Mouse (Mus musculus): ENCODE measurements around the gene Glmn. TPM values are rescaled to one million over a fixed set of nuclear protein-coding genes. Genes with fewer than 3 reads are reported as not detected.

The Glmn gene
- total and polyA plus RNA-seq, 2 experiments from 2014 or later, result 18.0 to 35.4 TPM

- H3K27me3 ChIP-seq (ENCODE audit: insufficient read depth, low read length), result no peaks in the 10 kb centered on the region
- H3K36me3 ChIP-seq (ENCODE audit: insufficient read depth), result peaks cover 21% of the 10 kb centered on the region
- H3K27ac ChIP-seq (ENCODE audit: low read depth, low read length), result no peak overlapping the region
- WGBS, result 44% methylated on average over 1 of the region's 1 CpGs
- H3K4me3 ChIP-seq (ENCODE audit: low read depth, low read length), result no peak overlapping the region
- no peak for DNase-seq
- no peak overlapping the region for H3K9ac ChIP-seq
- ATAC-seq, result no peak
- TF ChIP-seq CTCF (IDR thresholded peaks at IDR 0.05; ENCODE audit: low read depth), result no peak
- no peaks in the 10 kb centered on the region for H3K9me3 ChIP-seq (ENCODE audit: low read length)
- peaks cover 20% of the 10 kb centered on the region; the same call in 1 of the 2 replicates for H3K4me1 ChIP-seq (ENCODE audit: insufficient read depth)
- H3K4me2 ChIP-seq (ENCODE audit: low read depth), result no peak overlapping the region
Observed at GRCm38 (mm10) chr5:107500741-107501140, 96.9 kb downstream of the Glmn start.

- Histone ChIP-seq H3K36me3 (ENCODE audit: insufficient read depth) (peaks cover 14% of the 10 kb centered on the region), H3K27me3 (ENCODE audit: insufficient read depth, low read length) (no peaks in the 10 kb centered on the region), H3K4me1 (ENCODE audit: insufficient read depth) (peaks cover 20% of the 10 kb centered on the region; the same call in 1 of the 2 replicates), H3K9me3 (ENCODE audit: low read length) (no peaks in the 10 kb centered on the region), H3K27ac (ENCODE audit: low read depth, low read length) (no peak overlapping the region), H3K4me3 (ENCODE audit: low read depth, low read length) (no peak overlapping the region), H3K9ac (no peak overlapping the region), H3K4me2 (ENCODE audit: low read depth) (peak overlapping the region; percentile 26; the same call in 1 of the 2 replicates)
- ATAC-seq (no peak), DNase-seq (no peak)
- no peak for TF ChIP-seq CTCF (IDR thresholded peaks at IDR 0.05; ENCODE audit: low read depth)
- 54% methylated on average over 5 of the region's 5 CpGs for WGBS
Observed at GRCm38 (mm10) chr5:107499891-107500535, 97.7 kb downstream of the Glmn start.

Other genes with a start within 250 kb of the Glmn start
- gene Ephx4, start 195.2 kb downstream of the Glmn start, total RNA-seq (2014; rRNA removed), result 12.9 and 15.4 TPM in 2 replicates
- 18.0 and 20.2 TPM in 2 replicates for gene Ephx4, start 195.2 kb downstream of the Glmn start, polyA plus RNA-seq (2015; fragmentation: Nextera tagmentation; extraction: Ambion mirVana)
- gene Lpcat2b, start 166.3 kb downstream of the Glmn start, total RNA-seq (2014; rRNA removed), result not detected in 2 replicates
- 0.05 TPM in 1 of 2 replicates, not detected in the other for gene Lpcat2b, start 166.3 kb downstream of the Glmn start, polyA plus RNA-seq (2015; fragmentation: Nextera tagmentation; extraction: Ambion mirVana)
- 51.8 and 52.5 TPM in 2 replicates for gene Btbd8, start 159.9 kb downstream of the Glmn start, total RNA-seq (2014; rRNA removed)
- 19.1 and 26.3 TPM in 2 replicates for gene Btbd8, start 159.9 kb downstream of the Glmn start, polyA plus RNA-seq (2015; fragmentation: Nextera tagmentation; extraction: Ambion mirVana)
- 0.15 and 0.29 TPM in 2 replicates for gene Gm42669, start 90.3 kb downstream of the Glmn start, total RNA-seq (2014; rRNA removed)
- 0.09 and 0.21 TPM in 2 replicates for gene Gm42669, start 90.3 kb downstream of the Glmn start, polyA plus RNA-seq (2015; fragmentation: Nextera tagmentation; extraction: Ambion mirVana)
- gene 1700028K03Rik, start 63.2 kb downstream of the Glmn start, total RNA-seq (2014; rRNA removed), result 0.23 and 0.38 TPM in 2 replicates
- gene 1700028K03Rik, start 63.2 kb downstream of the Glmn start, polyA plus RNA-seq (2015; fragmentation: Nextera tagmentation; extraction: Ambion mirVana), result 0.06 and 0.12 TPM in 2 replicates
- 19.2 and 24.9 TPM in 2 replicates for gene Rpap2, start 515 bp downstream of the Glmn start, total RNA-seq (2014; rRNA removed)
- 18.0 and 18.7 TPM in 2 replicates for gene Rpap2, start 515 bp downstream of the Glmn start, polyA plus RNA-seq (2015; fragmentation: Nextera tagmentation; extraction: Ambion mirVana)
- not detected in 2 replicates for gene Gfi1, start 128.1 kb upstream of the Glmn start, total RNA-seq (2014; rRNA removed)
- not detected in 2 replicates for gene Gfi1, start 128.1 kb upstream of the Glmn start, polyA plus RNA-seq (2015; fragmentation: Nextera tagmentation; extraction: Ambion mirVana)
- gene Ube2d2b, start 232.2 kb upstream of the Glmn start, total RNA-seq (2014; rRNA removed), result not detected in 2 replicates
- gene Ube2d2b, start 232.2 kb upstream of the Glmn start, polyA plus RNA-seq (2015; fragmentation: Nextera tagmentation; extraction: Ambion mirVana), result not detected in 2 replicates